In genomic region chr1:156852872-156853271, GRCm38 (mm10) we compare ENCODE assay signal across 23 mouse cellular contexts. TPM values are rescaled to one million over a fixed set of nuclear protein-coding genes. Genes with fewer than 3 reads are reported as not detected.
DNase-seq lines count a peak whose midpoint lies in the region; ATAC-seq and TF ChIP-seq lines count a peak whose summit lies in the region.
"Had no signal": no experiment of that assay in that cellular context is flagged by ENCODE, and none has a peak within 500 bp of the region (broad histone marks: within the 10 kb centered on the region; RNA-seq: fewer than 3 reads in every experiment).

No protein-coding gene starts in this region.

- no peak for ATAC-seq in intestine, embryonic 14.5 days (replicated peaks; ENCODE audit: low FRiP score, low TSS enrichment, low read depth)
- ATAC-seq in intestine, postnatal 0 days = no peak
- ATAC-seq in embryonic facial prominence, embryonic 11.5 days (replicated peaks; ENCODE audit: insufficient number of reproducible peaks, low FRiP score, low TSS enrichment, low read depth) = peak; percentile 75; the same call in 1 of the 2 replicates
- ATAC-seq in intestine, embryonic 15.5 days = no peak
- no peak for ATAC-seq in limb, embryonic 14.5 days (ENCODE audit: low FRiP score, low read depth)
- ATAC-seq in megakaryocyte, adult 5-6 weeks (ENCODE audit: poor library complexity, severe bottlenecking) = no peak
- ATAC-seq: forebrain, embryonic 15.5 days; inflammation-experienced regulatory T-cells, adult 6 months; Patski had no signal

- peaks cover 11% of the 10 kb centered on the region for H3K4me1 ChIP-seq in intestine, embryonic 14.5 days (replicated peaks; ENCODE audit: control insufficient read depth, insufficient read depth, low read length)
- no peaks in the 10 kb centered on the region for H3K4me1 ChIP-seq in intestine, postnatal 0 days (replicated peaks; ENCODE audit: control insufficient read depth, insufficient read depth, low read length)
- no peaks in the 10 kb centered on the region for H3K4me1 ChIP-seq in embryonic facial prominence, embryonic 11.5 days (ENCODE audit: control insufficient read depth, insufficient read depth, low read length)
- no peaks in the 10 kb centered on the region; the same call in 1 of the 2 replicates for H3K4me1 ChIP-seq in intestine, embryonic 15.5 days (replicated peaks)
- H3K4me1 ChIP-seq in limb, embryonic 14.5 days (ENCODE audit: control insufficient read depth, insufficient read depth, low read length) = peaks cover 11% of the 10 kb centered on the region

- H3K36me3 ChIP-seq in intestine, embryonic 14.5 days (ENCODE audit: control insufficient read depth, insufficient read depth, low read length) = peaks cover 1% of the 10 kb centered on the region; the same call in 1 of the 2 replicates
- no peaks in the 10 kb centered on the region for H3K36me3 ChIP-seq in intestine, postnatal 0 days (ENCODE audit: control insufficient read depth, insufficient read depth)
- H3K36me3 ChIP-seq in embryonic facial prominence, embryonic 11.5 days (replicated peaks; ENCODE audit: control insufficient read depth, insufficient read depth, low read depth, low read length) = no peaks in the 10 kb centered on the region
- no peaks in the 10 kb centered on the region for H3K36me3 ChIP-seq in intestine, embryonic 15.5 days
- peaks cover 29% of the 10 kb centered on the region for H3K36me3 ChIP-seq in limb, embryonic 14.5 days (ENCODE audit: control insufficient read depth, insufficient read depth, low read length)
- H3K36me3 ChIP-seq: hindbrain, embryonic 13.5 days; lung, embryonic 15.5 days had no signal

- no peak overlapping the region for H3K9ac ChIP-seq in intestine, embryonic 14.5 days (ENCODE audit: low read length)
- no peak overlapping the region for H3K9ac ChIP-seq in intestine, postnatal 0 days (ENCODE audit: low read depth, low read length)
- H3K9ac ChIP-seq in embryonic facial prominence, embryonic 11.5 days (replicated peaks; ENCODE audit: low read length) = no peak overlapping the region
- no peak overlapping the region for H3K9ac ChIP-seq in intestine, embryonic 15.5 days
- H3K9ac ChIP-seq in limb, embryonic 14.5 days (ENCODE audit: low read depth, low read length, severe bottlenecking) = no peak overlapping the region
- H3K9ac ChIP-seq: forebrain, embryonic 15.5 days; hindbrain, embryonic 13.5 days; kidney, embryonic 15.5 days; liver, embryonic 14.5 days; lung, embryonic 15.5 days had no signal

- no peak overlapping the region for H3K4me2 ChIP-seq in intestine, embryonic 14.5 days (ENCODE audit: low read length)
- no peak overlapping the region for H3K4me2 ChIP-seq in intestine, postnatal 0 days (replicated peaks; ENCODE audit: low read depth)
- H3K4me2 ChIP-seq in embryonic facial prominence, embryonic 11.5 days (ENCODE audit: low read depth, low read length) = no peak overlapping the region
- no peak overlapping the region for H3K4me2 ChIP-seq in intestine, embryonic 15.5 days (replicated peaks)
- H3K4me2 ChIP-seq in limb, embryonic 14.5 days (replicated peaks; ENCODE audit: low read depth, low read length, severe bottlenecking) = no peak overlapping the region
- H3K4me2 ChIP-seq: forebrain, embryonic 15.5 days; heart, embryonic 11.5 days; hindbrain, embryonic 13.5 days; kidney, embryonic 15.5 days; lung, embryonic 15.5 days had no signal

- H3K27ac ChIP-seq in intestine, embryonic 14.5 days (ENCODE audit: low read depth) = peak overlapping the region; percentile 86
- H3K27ac ChIP-seq in intestine, postnatal 0 days (ENCODE audit: low read depth, low read length) = no peak overlapping the region
- H3K27ac ChIP-seq in embryonic facial prominence, embryonic 11.5 days (replicated peaks; ENCODE audit: low read depth, low read length) = 0 out of 2 replicates have a peak overlapping the region, but pooled peaks have one; percentile 10
- peak overlapping the region; percentile 20 for H3K27ac ChIP-seq in intestine, embryonic 15.5 days
- H3K27ac ChIP-seq in limb, embryonic 14.5 days (replicated peaks; ENCODE audit: low read depth, low read length) = peak overlapping the region; percentile 58
- H3K27ac ChIP-seq: forebrain, embryonic 15.5 days; hindbrain, embryonic 13.5 days; kidney, embryonic 15.5 days; liver, embryonic 14.5 days; lung, embryonic 15.5 days had no signal

- TF ChIP-seq POLR2A in limb, embryonic 14.5 days (IDR thresholded peaks at IDR 0.05; ENCODE audit: borderline replicate concordance, extremely low read depth, insufficient read depth, insufficient read length) = no peak

- no peak overlapping the region for H3K4me3 ChIP-seq in intestine, embryonic 14.5 days (ENCODE audit: low read depth, low read length)
- no peak overlapping the region for H3K4me3 ChIP-seq in intestine, postnatal 0 days (ENCODE audit: low read depth, low read length)
- H3K4me3 ChIP-seq in embryonic facial prominence, embryonic 11.5 days (ENCODE audit: low read depth, low read length) = no peak overlapping the region
- H3K4me3 ChIP-seq in intestine, embryonic 15.5 days (replicated peaks) = no peak overlapping the region
- H3K4me3 ChIP-seq in limb, embryonic 14.5 days (replicated peaks; ENCODE audit: low read length) = no peak overlapping the region
- H3K4me3 ChIP-seq: forebrain, embryonic 15.5 days; hindbrain, embryonic 13.5 days; kidney, embryonic 15.5 days; lung, embryonic 15.5 days had no signal

- no peak for DNase-seq in intestine, embryonic 14.5 days (ENCODE audit: low spot score)
- peak; percentile 35 for DNase-seq in embryonic facial prominence, embryonic 11.5 days (ENCODE audit: low spot score)
- no peak for DNase-seq in limb, embryonic 14.5 days (ENCODE audit: low spot score)
- DNase-seq in frontal cortex, postnatal 36 days (ENCODE audit: low spot score in 2 of 2) = no peak
- DNase-seq: adrenal gland, postnatal 36 days; cerebellum, adult 9-11 months; gastrocnemius, postnatal 10 days; lung, postnatal 4 days; thymus, postnatal 25 days had no signal

- H3K27me3 ChIP-seq in intestine, embryonic 14.5 days (replicated peaks; ENCODE audit: control insufficient read depth, insufficient read depth, low read length) = no peaks in the 10 kb centered on the region
- H3K27me3 ChIP-seq in intestine, postnatal 0 days (replicated peaks; ENCODE audit: control insufficient read depth, insufficient read depth, low read length) = no peaks in the 10 kb centered on the region
- H3K27me3 ChIP-seq in embryonic facial prominence, embryonic 11.5 days (ENCODE audit: control insufficient read depth, insufficient read depth, low read length) = no peaks in the 10 kb centered on the region
- no peaks in the 10 kb centered on the region for H3K27me3 ChIP-seq in intestine, embryonic 15.5 days (replicated peaks)
- no peaks in the 10 kb centered on the region for H3K27me3 ChIP-seq in limb, embryonic 14.5 days (ENCODE audit: control insufficient read depth, insufficient read depth, low read length)
- H3K27me3 ChIP-seq: forebrain, embryonic 15.5 days; hindbrain, embryonic 13.5 days; kidney, embryonic 15.5 days; lung, embryonic 15.5 days; Patski had no signal

- no peak for TF ChIP-seq CTCF in intestine, postnatal 0 days (IDR thresholded peaks at IDR 0.05; ENCODE audit: low read depth)

- 55% methylated on average over 5 of the region's 5 CpGs for WGBS in intestine, embryonic 14.5 days
- WGBS in intestine, postnatal 0 days = 73% methylated on average over 5 of the region's 5 CpGs
- 41% methylated on average over 5 of the region's 5 CpGs for WGBS in embryonic facial prominence, embryonic 11.5 days
- WGBS in intestine, embryonic 15.5 days = 62% methylated on average over 5 of the region's 5 CpGs
- WGBS in limb, embryonic 14.5 days = 49% methylated on average over 5 of the region's 5 CpGs

- H3K9me3 ChIP-seq in intestine, embryonic 14.5 days (ENCODE audit: control insufficient read depth, low read length) = no peaks in the 10 kb centered on the region
- H3K9me3 ChIP-seq in intestine, postnatal 0 days (ENCODE audit: control insufficient read depth) = no peaks in the 10 kb centered on the region
- H3K9me3 ChIP-seq in embryonic facial prominence, embryonic 11.5 days (replicated peaks; ENCODE audit: control insufficient read depth, low read length) = no peaks in the 10 kb centered on the region
- H3K9me3 ChIP-seq in intestine, embryonic 15.5 days = no peaks in the 10 kb centered on the region
- H3K9me3 ChIP-seq in limb, embryonic 14.5 days (ENCODE audit: control insufficient read depth, low read length) = no peaks in the 10 kb centered on the region
- H3K9me3 ChIP-seq: forebrain, embryonic 15.5 days; hindbrain, embryonic 13.5 days; kidney, embryonic 15.5 days; lung, embryonic 15.5 days had no signal

RNA-seq across cellular contexts. Expression of gene Angptl1, which starts 14.5 kb away (rescaled TPM):
- polyA plus RNA-seq in intestine, embryonic 14.5 days (2014; fragmentation: Nextera tagmentation; extraction: Ambion mirVana) = 38.7 and 45.9 TPM in 2 replicates
- 18.8 and 20.9 TPM in 2 replicates for polyA plus RNA-seq in intestine, postnatal 0 days (2015; fragmentation: Nextera tagmentation; extraction: Ambion mirVana)
- 12.2 and 12.5 TPM in 2 replicates for polyA plus RNA-seq in embryonic facial prominence, embryonic 11.5 days (2014; fragmentation: Nextera tagmentation; extraction: Ambion mirVana)
- 29.4 and 29.6 TPM in 2 replicates for polyA plus RNA-seq in intestine, embryonic 15.5 days (2015; fragmentation: Nextera tagmentation; extraction: Ambion mirVana)
- polyA plus RNA-seq in limb, embryonic 14.5 days (2012; rRNA removed) = 92.9 and 117 TPM in 2 replicates
- polyA plus RNA-seq in limb, embryonic 14.5 days (2014; fragmentation: Nextera tagmentation; extraction: Ambion mirVana) = 92.4 and 95.5 TPM in 2 replicates
- total RNA-seq in megakaryocyte, adult 5-6 weeks (2015) = not detected in 2 replicates
- total RNA-seq in megakaryocyte, adult 5-6 weeks (2017) = 0.15 and 0.61 TPM in 2 replicates
- total RNA-seq: common myeloid progenitor, adult 5-6 weeks; granulocyte monocyte progenitor cell, adult 5-6 weeks; midbrain, postnatal 0 days had no signal
